Mouse (Mus musculus) olfactory bulb, adult 2 months (tissue): Measurements from ENCODE around the gene Olfr131. TPM values are rescaled to one million over a fixed set of nuclear protein-coding genes. Genes with fewer than 3 reads are reported as not detected.
"Not testable (repeated sequence)": the region's sequence is repeated elsewhere in the genome, so short reads cannot be mapped to it uniquely, and the experiment has no call there.

Experiments used
- H3K27ac ChIP-seq: fragments of 200-500 bp; 2 replicates; pipeline ENCODE4 v1.5.1; 2012; ENCODE audit warnings: low read depth, low read length; ENCODE audit not compliant: insufficient read depth
- H3K4me1 ChIP-seq: fragments of 200-500 bp; 2 replicates; pipeline ENCODE4 v1.6.1; 2012; ENCODE audit warnings: low read length; ENCODE audit not compliant: control insufficient read depth, insufficient read depth
- H3K4me3 ChIP-seq: fragments of 200-500 bp; 2 replicates; pipeline ENCODE4 v1.5.1; 2012; ENCODE audit warnings: mild to moderate bottlenecking, low read depth, low read length, moderate library complexity; ENCODE audit not compliant: insufficient read depth
- CTCF ChIP-seq: fragments of 200-500 bp; IDR thresholded peaks from 2 replicates; pipeline ENCODE4 v1.5.1; 2012; ENCODE audit warnings: low read depth, mild to moderate bottlenecking, low read length, moderate library complexity; ENCODE audit not compliant: insufficient read depth
- POLR2A ChIP-seq: fragments of 200-500 bp; IDR thresholded peaks from 2 replicates; pipeline ENCODE4 v1.6.1; 2012; ENCODE audit warnings: mild to moderate bottlenecking, low read depth, low read length, moderate library complexity; ENCODE audit not compliant: insufficient read depth
- WGBS: fragments of 180-500 bp; shearing (Covaris S2); methylation state at CpG from one replicate; pipeline ENCODE4 v1.1.7; 2018; 5-methylcytosine and 5-hydroxymethylcytosine counted together
- polyA plus RNA-seq: library from polyadenylated mRNA; stranded (reverse); fragments of >200 nt; gene quantifications from 2 replicates; pipeline ENCODE4 v1.2.4, GENCODE M21; 2012; ENCODE audit warnings: low replicate concordance; ENCODE audit not compliant: missing spikeins, insufficient read depth, insufficient read length

Olfr131 gene
- polyA plus RNA-seq, result not detected in 2 replicates

- no peak for TF ChIP-seq CTCF
- no peak for TF ChIP-seq POLR2A
- H3K27ac ChIP-seq, result no peak within 1 kb of the TSS
- H3K4me1 ChIP-seq, result no peaks in the 10 kb centered on the region
Observed at GRCm38 (mm10) chr17:38088593-38088992, at the start of gene Olfr131. Gene Olfr131, minus strand, starts transcription at chr17:38088693.

GRCm38 (mm10) chr17:38134426-38134825, 45.9 kb upstream of the Olfr131 start, which contains the start of gene Olfr132:
Gene Olfr132, minus strand, starts transcription at chr17:38134526.
- Histone ChIP-seq H3K4me1 (no peaks in the 10 kb centered on the region), H3K27ac (no peak within 1 kb of the TSS), H3K4me3 (no peak within 1 kb of the TSS)
- no peak for TF ChIP-seq POLR2A
- TF ChIP-seq CTCF, result no peak
- WGBS, result 62% methylated on average over 1 of the region's 1 CpGs

More at GRCm38 (mm10) chr17:38088593-38088992, at the start of gene Olfr131:
- no peak within 1 kb of the TSS for H3K4me3 ChIP-seq

- not testable (repeated sequence) for H3K4me1 ChIP-seq, H3K4me3 ChIP-seq, H3K27ac ChIP-seq
- WGBS, result 55% methylated on average over 3 of the region's 3 CpGs
Observed at GRCm38 (mm10) chr17:38125371-38125770, 36.9 kb upstream of the Olfr131 start.

- WGBS, result 74% methylated on average over 1 of the region's 1 CpGs
- not testable (repeated sequence) for H3K27ac ChIP-seq, H3K4me3 ChIP-seq, H3K4me1 ChIP-seq
Observed at GRCm38 (mm10) chr17:38124199-38124598, 35.7 kb upstream of the Olfr131 start.

- 88% methylated on average over 4 of the region's 4 CpGs for WGBS
- Histone ChIP-seq H3K4me3 (no peak overlapping the region), H3K27ac (no peak overlapping the region), H3K4me1 (no peaks in the 10 kb centered on the region)
- TF ChIP-seq CTCF, result no peak
- TF ChIP-seq POLR2A, result no peak
Observed at GRCm38 (mm10) chr17:38082364-38082763, 6.1 kb downstream of the Olfr131 start.

- Histone ChIP-seq H3K4me3 (no peak within 1 kb of the TSS), H3K4me1 (no peaks in the 10 kb centered on the region), H3K27ac (no peak within 1 kb of the TSS)
- WGBS, result 95% methylated on average over 1 of the region's 1 CpGs
- no peak for TF ChIP-seq POLR2A
- no peak for TF ChIP-seq CTCF
Observed at GRCm38 (mm10) chr17:38063621-38064020, 24.9 kb downstream of the Olfr131 start, which contains the start of gene Olfr130. Gene Olfr130, plus strand, starts transcription at chr17:38063921.

GRCm38 (mm10) chr17:38059979-38060378, 28.5 kb downstream of the Olfr131 start, which contains the start of gene Olfr129:
Gene Olfr129, minus strand, starts transcription at chr17:38060079.
- H3K27ac ChIP-seq, result no peak within 1 kb of the TSS
- no peak within 1 kb of the TSS for H3K4me3 ChIP-seq
- 58% methylated on average over 1 of the region's 1 CpGs for WGBS
- TF ChIP-seq CTCF (no peak), POLR2A (no peak)
- H3K4me1 ChIP-seq, result no peaks in the 10 kb centered on the region

Other genes with a start within 250 kb of the Olfr131 start
- not detected in 2 replicates for gene Olfr126, start 241.2 kb downstream of the Olfr131 start, polyA plus RNA-seq
- gene Olfr127, start 188.3 kb downstream of the Olfr131 start, polyA plus RNA-seq, result not detected in 2 replicates
- not detected in 2 replicates for gene Olfr128, start 168.1 kb downstream of the Olfr131 start, polyA plus RNA-seq
- gene Olfr761, start 135.6 kb downstream of the Olfr131 start, polyA plus RNA-seq, result not detected in 2 replicates
- not detected in 2 replicates for gene Olfr129, start 28.6 kb downstream of the Olfr131 start, polyA plus RNA-seq
- not detected in 2 replicates for gene Olfr130, start 24.8 kb downstream of the Olfr131 start, polyA plus RNA-seq
- not detected in 2 replicates for gene Olfr132, start 45.8 kb upstream of the Olfr131 start, polyA plus RNA-seq
- not detected in 2 replicates for gene Olfr133, start 56.6 kb upstream of the Olfr131 start, polyA plus RNA-seq
- not detected in 2 replicates for gene Olfr134, start 82.7 kb upstream of the Olfr131 start, polyA plus RNA-seq
- not detected in 2 replicates for gene Olfr135, start 115.6 kb upstream of the Olfr131 start, polyA plus RNA-seq
- gene Olfr138, start 172.3 kb upstream of the Olfr131 start, polyA plus RNA-seq, result not detected in 2 replicates
- not detected in 2 replicates for gene Olfr137, start 218.9 kb upstream of the Olfr131 start, polyA plus RNA-seq
- not detected in 2 replicates for gene Olfr136, start 241.1 kb upstream of the Olfr131 start, polyA plus RNA-seq